Mouse (Mus musculus) ES-Bruce4 (cell line): ENCODE data around the gene Cers5. TPM values are rescaled to one million over a fixed set of nuclear protein-coding genes. Genes with fewer than 3 reads are reported as not detected.

ENCODE experiments used
- H3K27ac ChIP-seq: 2 replicates; pipeline ENCODE4 v1.5.1; 2012; ENCODE audit warnings: low read length, inconsistent platforms; ENCODE audit not compliant: insufficient read depth
- H3K27me3 ChIP-seq: 2 replicates; pipeline ENCODE4 v1.6.1; 2012; ENCODE audit warnings: mild to moderate bottlenecking, low read length, inconsistent platforms; ENCODE audit not compliant: control insufficient read depth, poor library complexity, insufficient read depth, severe bottlenecking
- H3K36me3 ChIP-seq: 2 replicates; pipeline ENCODE4 v1.6.1; 2012; ENCODE audit warnings: inconsistent platforms, mild to moderate bottlenecking, low read length, moderate library complexity; ENCODE audit not compliant: control insufficient read depth, poor library complexity, insufficient read depth, severe bottlenecking
- H3K4me1 ChIP-seq: one replicate; pipeline ENCODE4 v1.8.1; 2011; ENCODE audit warnings: low read length; ENCODE audit not compliant: control insufficient read depth, insufficient read depth
- H3K4me3 ChIP-seq: 2 replicates; pipeline ENCODE4 v1.5.1; 2011; ENCODE audit warnings: low read depth, mild to moderate bottlenecking, low read length
- H3K9ac ChIP-seq: 2 replicates; pipeline ENCODE4 v1.6.1; 2012; ENCODE audit warnings: low read depth, mild to moderate bottlenecking, inconsistent platforms; ENCODE audit not compliant: poor library complexity, severe bottlenecking
- H3K9me3 ChIP-seq: replicated peaks from 2 replicates; pipeline ENCODE4 v1.6.1; 2012; ENCODE audit warnings: mild to moderate bottlenecking, low read length, inconsistent platforms; ENCODE audit not compliant: control insufficient read depth, poor library complexity, insufficient read depth, severe bottlenecking
- CTCF ChIP-seq: IDR thresholded peaks from one replicate; pipeline ENCODE4 v1.8.1; 2011; ENCODE audit warnings: low read depth, low read length
- EP300 ChIP-seq: IDR thresholded peaks from 2 replicates; pipeline ENCODE4 v1.6.1; 2011; ENCODE audit warnings: low read depth, low read length; ENCODE audit not compliant: insufficient read depth
- POLR2A ChIP-seq: IDR thresholded peaks from one replicate; pipeline ENCODE4 v1.8.1; 2011; ENCODE audit warnings: low read length; ENCODE audit not compliant: insufficient read depth
- polyA plus RNA-seq: library from polyadenylated mRNA; stranded (reverse); fragments of >200 nt; gene quantifications from 2 replicates; pipeline ENCODE4 v1.2.4, GENCODE M21; 2011; ENCODE audit warnings: low read depth; ENCODE audit not compliant: missing spikeins, insufficient read depth, insufficient read length

The Cers5 gene
- polyA plus RNA-seq, 1 experiment = 49.5 TPM

DNA sequence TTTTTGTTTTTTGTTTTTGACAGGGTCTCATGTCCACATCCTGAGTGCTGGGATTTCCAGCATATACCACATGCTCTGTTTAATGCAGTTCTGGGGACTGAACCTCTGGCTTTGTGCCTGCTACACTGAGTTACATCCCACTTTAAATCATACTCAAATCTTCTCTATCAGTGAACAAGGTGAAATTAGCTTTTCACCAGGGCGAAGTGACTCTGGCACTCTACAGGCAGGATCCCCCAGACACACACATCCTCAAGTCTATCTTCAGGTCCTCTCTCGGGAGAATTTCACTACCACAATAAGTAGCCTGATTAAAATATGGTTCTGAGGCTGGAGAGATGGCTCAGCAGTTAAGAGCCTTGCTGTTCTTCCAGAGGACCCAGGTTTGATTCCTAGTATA is 46.1 kb downstream of the Cers5 start:
- Histone ChIP-seq H3K36me3 (peaks cover 16% of the 10 kb centered on the region), H3K9ac (peak overlapping the region; percentile 86), H3K4me1 (peaks cover 7% of the 10 kb centered on the region), H3K4me3 (no peak overlapping the region), H3K27me3 (no peaks in the 10 kb centered on the region), H3K27ac (no peak overlapping the region), H3K9me3 (peaks cover 4% of the 10 kb centered on the region; the same call in 1 of the 2 replicates)
- TF ChIP-seq CTCF = no peak
- TF ChIP-seq POLR2A = no peak
- no peak for TF ChIP-seq EP300

DNA sequence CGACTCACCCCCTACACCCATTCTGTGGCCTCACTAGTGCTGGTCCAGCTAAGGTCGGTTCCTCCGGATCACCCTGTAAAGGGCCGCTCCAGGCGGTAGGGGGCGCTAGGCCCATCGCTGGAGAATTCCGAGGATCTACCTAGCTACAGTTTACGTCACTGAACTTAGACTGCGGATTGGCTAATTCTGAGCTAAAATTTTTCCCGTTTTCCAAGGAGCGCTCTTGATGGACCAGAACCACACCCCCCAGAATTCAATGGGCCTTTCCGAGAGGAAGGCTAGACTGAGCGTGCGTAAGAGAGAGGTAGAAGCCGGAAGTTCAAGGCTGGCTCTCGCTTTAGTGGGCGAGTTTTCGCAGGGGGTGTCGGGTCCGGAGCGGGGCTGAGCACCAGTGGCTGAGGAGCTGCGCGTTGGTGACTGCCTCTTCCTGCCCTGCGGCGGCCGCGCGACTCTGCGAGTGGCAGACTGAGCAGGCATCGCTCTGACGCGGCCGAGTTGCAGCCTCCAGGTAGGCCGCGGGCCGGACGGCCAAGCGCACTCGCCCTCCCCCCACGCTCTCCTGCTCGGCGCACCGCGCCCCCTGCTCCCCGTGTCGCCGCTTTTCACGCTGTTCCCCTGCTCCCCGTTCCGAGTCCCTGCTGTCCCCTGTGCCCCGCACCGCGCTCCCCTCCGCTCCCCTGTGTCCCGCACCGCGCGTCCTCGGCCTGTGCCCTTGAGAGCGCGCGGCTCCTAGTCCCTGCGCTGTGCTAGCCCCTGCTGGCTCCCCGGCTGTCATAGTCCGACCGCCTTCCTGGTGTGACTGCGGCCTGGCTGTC is 47.1 kb downstream of the Cers5 start, which contains the start of gene Cox14:
TSS of gene Cox14 (plus strand) at position 278 of the 815 bp plus-strand sequence.
- H3K27ac ChIP-seq = peak within 1 kb of the TSS; percentile 19; the same call in 1 of the 2 replicates
- H3K27me3 ChIP-seq = no peaks in the 10 kb centered on the region
- peak within 1 kb of the TSS; percentile 93 for H3K4me3 ChIP-seq
- H3K4me1 ChIP-seq = peaks cover 7% of the 10 kb centered on the region
- H3K9ac ChIP-seq = peak within 1 kb of the TSS; percentile 86
- peaks cover 16% of the 10 kb centered on the region for H3K36me3 ChIP-seq
- peaks cover 4% of the 10 kb centered on the region; the same call in 1 of the 2 replicates for H3K9me3 ChIP-seq
- TF ChIP-seq POLR2A (no peak), CTCF (peak; percentile 95), EP300 (no peak)

DNA sequence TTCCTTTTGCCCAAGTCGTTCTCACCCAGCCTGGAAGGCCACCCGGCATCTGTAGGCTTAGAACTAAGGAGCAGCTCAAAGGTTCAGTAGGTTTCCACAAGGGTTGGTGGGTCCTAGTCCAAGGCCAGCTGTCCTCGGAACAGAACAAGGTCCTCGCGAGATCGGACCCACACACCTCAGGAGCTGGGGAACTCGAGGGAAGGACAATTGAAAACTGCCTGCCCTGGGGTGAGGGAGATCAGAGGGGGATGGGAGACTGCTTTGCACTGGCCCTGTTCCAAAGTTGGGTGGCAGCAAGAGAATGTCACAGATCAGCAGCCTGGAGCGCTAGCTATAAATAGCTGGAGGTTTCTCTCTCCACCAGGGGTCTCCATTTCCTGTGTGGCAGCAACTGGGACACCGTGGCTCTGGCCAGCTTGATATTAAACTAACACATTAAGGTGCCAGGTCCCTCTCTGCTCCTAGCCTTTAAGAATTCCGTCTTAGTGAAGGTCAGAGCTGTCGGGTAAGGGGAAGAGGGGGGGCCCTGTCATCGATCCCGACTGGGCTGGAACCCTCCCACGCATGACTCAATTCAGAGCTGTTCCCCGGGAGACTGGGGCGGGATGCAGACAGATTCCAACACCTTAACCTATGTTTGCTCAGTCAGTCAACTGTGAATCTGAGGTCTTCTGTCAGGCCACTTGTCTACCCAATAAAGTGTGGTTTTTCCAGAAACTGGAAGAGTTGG is 48.2 kb downstream of the Cers5 start:
- Histone ChIP-seq H3K4me3 (0 out of 2 replicates have a peak overlapping the region, but pooled peaks have one; percentile 4), H3K9ac (peak overlapping the region; percentile 14), H3K36me3 (peaks cover 13% of the 10 kb centered on the region), H3K4me1 (peaks cover 7% of the 10 kb centered on the region), H3K27me3 (no peaks in the 10 kb centered on the region), H3K27ac (peak overlapping the region; percentile 30; the same call in 1 of the 2 replicates), H3K9me3 (peaks cover 4% of the 10 kb centered on the region; the same call in 1 of the 2 replicates)
- TF ChIP-seq EP300 (0 out of 2 replicates have a peak, but pooled peaks have one; percentile 15), CTCF (peak; percentile 55), POLR2A (no peak)

DNA sequence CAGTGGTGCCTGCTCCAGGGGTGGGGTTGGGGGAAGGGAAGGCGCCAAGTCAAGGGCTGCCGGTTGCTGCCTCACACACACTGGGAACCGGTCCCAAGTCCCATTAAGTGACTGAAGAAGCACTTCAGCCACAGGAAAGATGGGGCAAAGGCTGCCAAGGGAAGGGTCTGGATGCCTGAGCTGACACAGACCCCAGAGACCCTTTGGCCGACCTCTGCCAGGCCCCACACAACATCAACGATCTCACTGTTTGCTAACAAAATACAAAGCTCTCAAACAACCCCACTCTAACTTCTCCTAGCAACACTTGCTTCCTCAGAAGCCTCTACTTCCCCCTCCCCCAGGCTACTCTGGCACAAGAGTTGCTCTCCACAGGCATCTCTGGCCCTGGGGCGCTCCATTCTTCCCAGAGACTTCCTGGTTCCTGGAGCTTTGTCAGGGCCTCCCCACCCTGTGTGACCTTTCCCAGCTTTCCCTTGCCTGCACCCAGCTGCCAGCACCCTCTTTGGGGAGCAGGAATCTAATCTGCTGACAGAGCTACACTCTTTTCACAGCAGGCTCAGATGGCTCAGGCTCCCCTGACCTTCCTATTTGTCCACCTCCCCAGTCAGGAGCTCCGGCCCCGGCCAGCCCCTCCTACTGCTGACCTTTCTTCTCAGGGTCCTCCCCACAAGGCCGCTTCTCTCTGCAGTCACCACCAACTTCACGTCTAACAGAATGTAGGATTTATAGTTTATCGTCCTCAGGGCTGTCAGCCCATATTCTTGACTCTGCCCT is 49.0 kb downstream of the Cers5 start:
- Histone ChIP-seq H3K27ac (peak overlapping the region; percentile 47), H3K27me3 (no peaks in the 10 kb centered on the region), H3K4me3 (0 out of 2 replicates have a peak overlapping the region, but pooled peaks have one; percentile 5), H3K9me3 (0 out of 2 replicates have a peak, but pooled peaks cover under 1% of the 10 kb centered on the region), H3K36me3 (peaks cover 10% of the 10 kb centered on the region), H3K4me1 (peaks cover 7% of the 10 kb centered on the region), H3K9ac (peak overlapping the region; percentile 14; the same call in 1 of the 2 replicates)
- TF ChIP-seq EP300 (0 out of 2 replicates have a peak, but pooled peaks have one; percentile 11), CTCF (no peak)

- Histone ChIP-seq H3K9ac (peak overlapping the region; percentile 14; the same call in 1 of the 2 replicates), H3K4me3 (peak overlapping the region; percentile 6), H3K27me3 (no peaks in the 10 kb centered on the region), H3K36me3 (peaks cover 7% of the 10 kb centered on the region), H3K4me1 (peaks cover 7% of the 10 kb centered on the region), H3K27ac (no peak overlapping the region), H3K9me3 (no peaks in the 10 kb centered on the region)
- TF ChIP-seq CTCF (no peak), EP300 (0 out of 2 replicates have a peak, but pooled peaks have one; percentile 21), POLR2A (no peak)
Observed at GRCm38 (mm10) chr15:99723120-99723514, 49.6 kb downstream of the Cers5 start.
